Mouse (Mus musculus) gastrocnemius, postnatal 10 days (tissue): ENCODE results near the gene Fam81a. TPM values are rescaled to one million over a fixed set of nuclear protein-coding genes. Genes with fewer than 3 reads are reported as not detected.

Experiments used
- DNase-seq: peaks from one replicate; pipeline ENCODE4 v3.0.0; 2021; ENCODE audit warnings: mixed read lengths
- long read RNA-seq, 2 experiments: library from polyadenylated mRNA; stranded (forward); transcript quantifications; one replicate each; pipeline ENCODE4 v2.0.0; 2021
- total RNA-seq, 2 experiments: library from RNA; stranded (reverse); gene quantifications; 2 replicates each; pipeline ENCODE4 v1.2.3; 2021

The Fam81a gene
- total RNA-seq: 1 to 10 TPM; 2.6 to 2.8 TPM
- long read RNA-seq, experiment 1, partial matches to known transcripts: 0 of 1 reads
- long read RNA-seq, experiment 1, other reads (novel, unspliced or antisense): 1 of 1 reads
- long read RNA-seq, experiment 2, partial matches to known transcripts: 0 of 3 reads
- long read RNA-seq, experiment 2, other reads (novel, unspliced or antisense): 0 of 3 reads

DNA sequence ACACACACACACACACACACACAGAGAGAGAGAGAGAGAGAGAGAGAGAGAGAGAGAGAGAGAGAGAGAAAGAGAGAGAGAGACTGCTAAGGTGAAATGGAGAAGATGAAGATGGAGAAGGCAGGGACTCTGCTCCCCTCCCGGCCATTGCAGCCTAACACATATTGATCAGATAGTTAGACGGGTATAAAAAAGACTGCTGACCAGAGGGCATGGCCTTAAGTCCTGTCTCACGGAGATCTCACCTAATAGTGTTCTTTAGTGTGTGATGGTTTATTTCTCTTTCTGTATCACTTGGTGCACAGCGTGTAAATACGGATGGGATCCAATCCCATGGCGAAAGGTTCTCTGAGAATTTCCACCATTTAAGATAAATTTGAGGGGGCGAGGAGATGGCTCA is at the start of gene Fam81a:
TSS of gene Fam81a (minus strand) at position 101 of the 400 bp plus-strand sequence.
- no peak for DNase-seq

DNA sequence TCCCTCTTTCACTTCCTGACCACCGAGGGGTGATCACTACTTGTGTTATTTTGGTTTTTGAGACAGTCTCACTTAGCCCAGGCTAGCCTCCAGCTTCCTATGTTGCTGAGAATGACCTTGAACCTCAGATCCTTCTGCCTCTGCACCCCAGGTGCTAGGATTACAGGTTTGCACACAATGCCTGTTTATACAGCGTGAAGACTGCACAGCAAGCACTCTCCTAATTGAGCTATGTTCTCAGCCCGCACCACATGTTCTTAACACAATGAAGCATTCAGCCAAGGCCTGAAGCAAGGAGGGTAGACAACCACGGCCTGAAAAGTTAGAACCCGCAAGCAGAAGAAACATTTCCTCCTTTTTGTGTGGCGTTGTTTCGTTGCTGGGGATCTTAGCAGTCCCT is 40.3 kb upstream of the Fam81a start:
- no peak for DNase-seq

DNA sequence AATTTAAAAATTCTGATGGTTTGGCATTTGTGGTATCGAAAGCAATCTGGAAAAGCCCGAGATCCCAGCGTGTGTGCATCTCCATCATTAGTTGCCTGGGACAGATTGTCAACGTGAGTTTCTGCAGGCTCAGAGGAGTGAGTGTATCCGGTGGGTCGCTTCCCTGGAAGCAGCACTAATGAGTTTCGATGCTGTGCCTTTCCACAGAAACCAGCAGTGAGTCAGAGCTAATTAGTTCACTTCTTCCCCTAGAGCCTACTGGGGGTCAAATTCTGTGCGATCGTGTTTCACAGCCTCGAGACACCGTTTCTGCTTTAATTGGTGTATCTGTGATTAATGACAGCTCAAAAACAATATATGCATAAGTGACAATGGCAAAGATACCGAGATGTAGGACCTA is 39.4 kb upstream of the Fam81a start:
- DNase-seq: no peak

DNA sequence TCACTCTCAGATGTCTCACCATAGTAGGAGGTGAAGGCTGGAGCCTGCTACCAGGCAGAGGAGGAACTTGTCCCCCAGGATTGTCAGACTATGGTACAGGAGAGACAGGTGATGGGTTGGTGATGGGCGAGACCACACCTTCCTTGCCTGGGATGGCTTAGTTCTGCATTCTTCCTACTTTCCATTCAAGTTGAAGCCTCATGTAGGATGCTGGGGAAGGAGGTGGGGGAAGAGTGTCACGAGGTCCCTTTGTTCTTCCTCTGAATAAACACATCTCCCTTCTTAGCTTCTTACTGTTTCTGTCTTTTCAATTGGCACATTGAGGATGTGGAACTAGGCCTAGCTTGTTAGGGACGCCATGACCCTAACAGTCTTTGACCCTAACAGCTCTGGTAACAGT is 33.9 kb upstream of the Fam81a start:
- DNase-seq: no peak

DNA sequence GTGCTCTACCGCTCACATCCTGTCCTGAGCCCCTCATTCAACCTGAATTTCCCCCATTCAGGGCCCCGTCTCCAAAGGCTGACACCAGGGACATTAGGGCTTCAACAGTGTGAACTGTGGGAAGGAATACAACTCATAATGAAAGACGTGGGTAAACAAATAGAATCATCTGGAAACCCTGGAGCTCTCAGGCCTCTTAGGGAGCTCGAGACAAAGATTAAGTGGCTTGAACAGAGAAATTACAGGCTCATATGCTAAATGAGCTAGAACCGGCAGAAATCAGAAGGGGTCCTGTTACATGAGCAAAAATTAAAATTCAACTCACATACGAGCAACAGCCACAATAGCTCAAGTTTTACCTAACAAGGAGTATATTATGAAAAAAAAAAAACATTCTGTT is 32.5 kb upstream of the Fam81a start:
- DNase-seq: no peak

DNA sequence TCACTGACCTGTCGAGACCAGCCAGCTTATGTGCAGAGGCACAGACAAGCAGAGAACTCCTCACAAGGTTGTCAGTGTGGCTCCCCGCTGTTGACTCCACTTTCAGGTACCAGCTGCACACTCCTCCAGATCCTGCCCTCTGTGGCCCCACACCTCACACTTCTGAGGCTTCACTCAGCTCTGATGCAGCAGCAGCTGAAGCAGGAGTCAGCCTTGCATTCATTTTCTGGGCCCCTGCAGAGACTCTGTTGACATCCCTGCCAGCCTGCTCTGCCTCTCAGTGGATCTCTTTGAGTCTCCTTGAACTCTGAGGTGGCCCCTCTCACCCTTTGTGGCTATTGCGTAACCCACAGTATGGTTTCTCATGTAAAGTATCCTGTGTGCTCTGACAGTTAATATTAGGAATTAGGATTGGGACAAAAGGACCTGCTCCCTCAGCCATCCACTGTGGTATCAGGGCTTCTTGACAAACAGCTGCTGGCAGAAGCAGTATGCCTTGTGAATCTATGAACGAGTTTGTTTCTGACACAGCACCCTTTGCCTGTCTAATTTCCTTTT is 32.0 kb upstream of the Fam81a start:
- DNase-seq: no peak

DNA sequence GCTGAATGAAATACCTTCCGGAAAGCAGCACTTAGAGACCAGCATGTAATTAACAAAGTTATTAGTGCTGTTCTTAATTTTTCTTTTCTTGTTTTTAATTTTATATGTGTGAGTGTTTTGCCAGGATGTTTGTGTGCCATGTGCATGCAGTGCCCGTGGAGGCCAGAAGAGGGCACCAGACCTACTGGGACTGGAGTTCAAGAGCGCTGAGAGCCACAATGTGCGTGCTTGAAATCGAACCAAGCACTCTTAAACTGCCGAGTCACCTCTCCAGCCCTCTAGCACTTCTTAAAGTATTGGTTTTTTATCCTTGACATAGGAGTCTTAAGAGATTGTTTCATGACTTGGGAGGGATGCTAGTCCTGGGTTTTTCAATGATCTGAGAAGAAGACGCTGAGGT is 26.6 kb upstream of the Fam81a start:
- no peak for DNase-seq

DNA sequence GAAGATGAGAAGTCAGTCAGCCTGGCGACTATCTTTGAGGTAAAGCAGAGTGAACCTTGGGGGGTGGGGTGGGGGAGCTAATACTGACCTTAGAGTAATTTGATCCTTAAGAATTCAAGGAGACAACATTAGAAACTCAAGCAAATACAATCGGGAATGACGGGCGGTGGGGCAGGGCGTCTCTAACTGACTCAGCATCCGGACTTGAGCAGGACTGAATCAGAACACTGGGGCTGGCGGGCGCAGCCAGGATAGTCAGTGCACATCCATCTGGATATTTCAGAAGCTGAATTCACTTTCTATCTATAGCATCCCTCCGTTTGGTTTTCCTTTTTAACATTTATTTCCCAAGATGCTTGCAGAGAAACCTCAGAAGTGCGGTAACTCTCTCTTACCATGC is 17.7 kb upstream of the Fam81a start:
- DNase-seq: no peak

DNA sequence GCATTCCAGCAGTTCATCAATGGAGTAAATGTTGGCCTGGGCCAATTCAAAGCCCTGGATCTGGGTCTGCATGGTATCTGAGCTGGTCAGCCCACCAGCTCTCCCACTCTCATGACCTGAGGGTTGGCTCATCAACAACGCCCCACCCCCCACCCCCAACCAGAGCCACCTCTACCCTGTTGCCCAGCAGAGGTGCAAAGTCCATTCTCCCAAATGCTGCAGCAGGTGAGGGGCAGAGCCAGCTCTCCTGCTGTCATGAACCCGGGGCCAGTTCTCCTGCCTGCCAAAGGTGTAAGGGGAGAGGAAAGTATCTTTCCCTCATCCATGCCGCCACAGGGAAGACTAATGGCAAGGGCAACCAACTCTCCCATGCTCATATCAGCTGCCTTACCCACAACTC is 5.3 kb upstream of the Fam81a start:
- no peak for DNase-seq

DNA sequence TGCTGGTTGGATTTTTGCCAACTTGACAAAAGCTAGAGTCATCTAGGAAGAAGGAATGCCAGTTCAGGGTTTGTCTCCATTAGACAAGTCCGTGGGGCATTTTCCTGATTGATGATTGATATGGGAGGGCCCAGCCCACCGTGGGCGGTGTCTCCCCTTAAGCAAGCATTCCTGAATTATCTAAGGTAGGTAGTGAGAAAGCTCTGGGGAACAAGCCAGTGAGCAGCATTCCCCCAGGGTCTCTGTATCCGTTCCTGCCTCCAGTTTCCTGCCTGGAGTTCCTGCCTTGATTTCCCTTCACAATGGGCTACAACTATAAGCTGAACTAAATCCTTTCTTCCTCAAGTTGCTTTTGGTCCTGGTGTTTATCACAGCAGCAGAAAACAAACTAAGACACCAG is 3.1 kb upstream of the Fam81a start:
- DNase-seq: no peak

DNA sequence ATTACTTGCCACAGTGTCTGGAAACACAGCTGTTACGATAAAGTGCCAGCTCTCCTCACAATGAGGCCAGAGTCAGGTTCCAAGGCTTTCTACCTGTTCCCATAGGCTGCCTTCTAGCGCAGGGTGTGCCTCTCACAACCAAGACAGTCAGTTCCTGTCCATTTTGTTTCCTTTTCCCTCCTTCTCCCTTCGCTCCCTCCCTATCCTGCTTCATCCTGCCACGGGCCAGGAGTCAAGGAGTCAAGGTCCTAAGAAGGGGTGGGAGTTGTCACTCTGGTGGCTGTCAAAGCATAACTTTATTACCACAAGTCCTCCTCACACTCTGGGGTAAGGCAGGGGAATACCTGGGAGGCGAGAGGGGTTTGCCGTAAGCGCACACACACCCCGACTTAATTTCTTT is 966 bp upstream of the Fam81a start:
- DNase-seq: no peak

DNA sequence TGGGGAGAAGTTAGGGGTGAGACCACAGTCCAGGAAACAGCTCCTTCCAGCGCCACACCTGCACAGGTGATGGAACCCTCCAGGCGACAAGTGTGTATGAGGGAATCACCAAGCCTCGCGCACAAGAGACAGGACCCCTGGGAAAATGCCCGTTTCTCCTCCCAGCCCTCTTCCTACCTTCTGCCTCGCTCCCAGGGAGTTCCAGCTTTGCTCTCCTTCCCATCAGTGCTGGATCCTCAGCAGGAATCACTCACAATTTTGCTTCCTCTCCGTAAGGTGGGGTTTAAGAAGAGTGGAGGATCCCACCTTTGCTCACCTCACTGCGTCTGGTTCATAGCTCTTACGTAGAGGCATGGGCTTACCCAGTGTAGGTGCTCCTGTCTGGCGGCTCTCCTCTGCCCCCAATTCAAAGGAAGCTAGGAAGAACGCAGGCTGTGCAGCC is 454 bp downstream of the Fam81a start:
- no peak for DNase-seq

DNA sequence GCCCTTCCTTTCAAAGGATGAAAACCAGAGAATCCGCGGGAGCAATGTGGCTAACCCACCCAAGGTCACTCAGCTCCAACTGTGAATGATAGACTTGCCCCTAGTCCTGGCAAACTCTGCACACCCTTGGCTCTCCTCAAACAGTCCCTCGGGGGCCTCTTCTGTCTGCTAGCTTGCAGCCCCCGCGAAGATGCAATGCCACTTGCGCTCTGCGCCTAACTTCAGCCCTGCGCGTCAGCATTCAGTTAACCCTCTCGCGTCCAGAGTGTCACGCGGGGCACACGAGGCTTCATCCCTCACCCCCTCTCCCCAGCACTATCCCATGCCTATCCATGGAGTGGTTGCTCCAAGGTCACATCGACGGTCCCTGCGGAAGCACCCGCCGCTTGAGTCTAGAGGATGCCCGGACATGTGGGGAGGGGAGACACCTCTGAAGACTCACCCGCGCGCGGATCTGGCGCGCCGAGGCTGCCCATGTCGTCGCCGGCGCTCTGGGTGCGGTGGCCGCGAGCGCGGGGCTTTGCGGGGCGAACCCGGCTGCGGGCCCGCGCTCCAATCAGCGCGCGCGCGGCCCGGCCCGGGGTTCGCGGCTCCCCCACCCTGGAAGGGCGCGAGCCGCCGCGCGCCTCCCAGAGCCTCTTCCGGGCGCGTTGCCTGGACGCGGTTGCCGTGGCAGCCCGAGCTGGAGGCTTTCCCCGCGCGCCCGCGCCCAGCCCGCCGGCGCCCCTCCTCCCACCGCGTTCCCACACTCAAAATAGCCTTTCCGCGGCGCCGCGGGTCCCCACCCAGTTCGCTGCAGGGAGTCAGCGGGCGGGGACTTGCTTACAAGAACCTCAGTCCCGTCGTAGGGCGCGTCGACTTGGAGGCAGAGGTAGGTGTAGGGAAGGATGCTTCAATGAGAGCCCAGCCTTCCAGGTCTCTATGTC is 1.2 kb downstream of the Fam81a start:
- peak; percentile 69 for DNase-seq

DNA sequence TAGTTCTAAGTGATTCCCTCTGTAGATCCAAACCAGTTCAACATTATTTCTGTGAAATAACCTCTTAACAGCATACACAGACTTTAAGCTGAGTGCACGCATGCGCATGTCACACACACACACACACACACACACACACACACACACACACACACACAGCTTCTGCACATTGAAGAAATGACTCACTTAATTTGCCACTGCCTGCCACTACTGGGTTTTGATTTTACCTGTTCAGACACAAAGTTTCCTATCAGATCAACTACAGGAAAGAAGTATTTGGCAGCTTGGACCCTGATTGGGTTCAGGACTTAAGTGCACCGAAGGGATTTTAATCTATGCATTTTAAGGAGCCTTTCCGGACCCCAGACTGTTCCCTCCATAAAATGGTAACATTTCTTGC is 2.0 kb downstream of the Fam81a start:
- DNase-seq: no peak

DNA sequence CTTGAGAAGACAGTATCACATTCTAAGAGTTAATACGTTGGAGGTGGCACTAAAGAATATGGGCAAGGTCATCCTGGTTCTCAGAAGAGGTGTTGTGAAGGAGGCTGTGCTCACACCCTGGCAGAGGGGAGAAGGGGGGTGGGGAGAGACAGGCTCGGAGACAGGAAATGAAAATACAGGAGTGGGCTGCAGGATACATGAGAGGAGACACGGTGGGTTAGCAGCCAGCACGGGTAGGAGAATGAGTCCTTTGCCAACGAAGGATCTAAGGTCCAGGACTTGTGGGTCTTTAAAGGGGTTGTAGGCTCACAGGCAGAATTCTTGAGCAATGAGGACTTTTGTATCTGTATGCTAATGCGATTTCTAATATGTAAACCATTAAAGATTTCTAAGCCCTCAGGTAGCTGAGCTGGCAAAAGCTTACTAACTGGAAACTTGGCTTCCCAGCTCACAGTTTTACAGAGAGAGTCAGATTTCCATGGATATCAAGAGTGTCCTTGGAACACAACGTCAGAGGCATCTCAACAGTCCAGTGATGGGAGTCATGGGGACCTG is 3.0 kb downstream of the Fam81a start:
- DNase-seq: no peak

DNA sequence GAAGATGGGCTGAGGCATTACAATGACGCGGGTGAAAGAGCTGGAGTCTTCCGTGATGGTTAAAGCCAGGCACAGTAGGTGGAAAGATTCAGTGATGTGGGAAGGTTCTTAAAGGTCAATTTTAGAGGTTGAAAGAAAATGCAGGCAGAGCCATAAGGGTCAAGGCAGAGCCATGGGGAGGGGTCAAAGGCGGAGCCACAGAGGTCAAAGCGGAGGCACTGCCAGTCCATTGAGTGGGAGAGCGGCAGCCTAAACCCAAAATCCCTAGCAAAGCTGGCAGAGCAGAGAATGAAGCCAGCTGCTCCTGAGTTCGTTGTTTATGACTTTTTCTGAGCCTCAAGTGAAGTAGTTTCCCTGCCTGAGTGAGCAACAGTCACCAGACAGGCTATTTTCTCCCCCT is 3.8 kb downstream of the Fam81a start:
- no peak for DNase-seq

DNA sequence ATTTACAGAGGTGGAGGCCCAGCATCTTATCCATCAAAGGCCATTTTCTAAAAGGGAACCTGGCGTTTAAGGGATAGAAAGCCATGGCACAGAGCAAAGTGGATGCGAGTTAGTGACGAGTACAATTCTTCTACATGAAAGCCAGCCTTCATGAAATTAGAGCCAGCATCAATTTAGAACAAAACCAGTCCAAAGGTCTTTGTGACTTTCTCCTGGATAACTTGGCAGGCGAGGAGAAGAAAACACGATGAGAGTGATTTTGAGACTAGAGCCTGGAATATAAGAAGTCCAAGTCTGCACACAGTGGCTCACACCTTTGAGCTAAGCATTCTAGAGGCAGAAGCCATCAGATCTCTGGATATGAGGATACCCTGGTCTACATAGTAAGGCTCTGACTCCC is 4.4 kb downstream of the Fam81a start:
- no peak for DNase-seq

DNA sequence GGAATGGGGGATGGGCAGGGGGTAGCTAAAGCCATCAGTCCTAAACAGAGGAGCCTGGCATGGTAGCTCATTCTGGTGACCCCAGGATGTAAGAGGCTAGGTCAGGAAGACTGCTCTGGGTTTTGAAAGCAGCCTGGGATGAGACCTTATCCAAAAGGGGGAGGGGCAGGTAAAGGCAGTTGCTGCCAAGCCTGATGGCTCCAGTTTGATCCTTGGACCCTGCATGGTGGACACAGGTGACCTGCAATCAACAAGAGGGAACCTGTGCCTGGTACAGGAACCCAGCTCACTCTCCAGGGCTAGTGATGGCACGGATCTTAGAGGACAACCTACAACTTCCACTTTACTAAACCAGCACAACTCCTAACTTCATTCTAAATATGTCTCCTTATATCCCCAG is 7.2 kb downstream of the Fam81a start:
- no peak for DNase-seq

DNA sequence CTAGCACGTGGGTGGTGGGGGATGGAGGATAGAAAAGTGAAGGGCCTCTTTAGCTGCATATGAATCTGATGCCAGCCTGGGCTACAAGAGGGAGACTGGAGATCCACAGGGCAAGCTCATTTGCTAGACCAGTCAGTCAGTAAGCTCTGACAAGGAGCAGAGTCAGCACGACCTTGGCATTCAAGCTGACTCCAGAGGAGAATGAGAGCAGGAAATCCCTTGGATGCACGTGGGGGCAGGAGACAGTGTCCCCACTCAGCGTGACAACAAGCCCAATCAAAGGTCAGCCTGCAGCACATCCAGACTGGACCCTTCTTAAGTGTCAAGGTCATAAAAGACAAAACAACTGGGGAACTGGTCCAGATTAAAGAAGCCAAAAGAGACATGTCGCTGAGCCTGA is 7.6 kb downstream of the Fam81a start:
- DNase-seq: no peak

DNA sequence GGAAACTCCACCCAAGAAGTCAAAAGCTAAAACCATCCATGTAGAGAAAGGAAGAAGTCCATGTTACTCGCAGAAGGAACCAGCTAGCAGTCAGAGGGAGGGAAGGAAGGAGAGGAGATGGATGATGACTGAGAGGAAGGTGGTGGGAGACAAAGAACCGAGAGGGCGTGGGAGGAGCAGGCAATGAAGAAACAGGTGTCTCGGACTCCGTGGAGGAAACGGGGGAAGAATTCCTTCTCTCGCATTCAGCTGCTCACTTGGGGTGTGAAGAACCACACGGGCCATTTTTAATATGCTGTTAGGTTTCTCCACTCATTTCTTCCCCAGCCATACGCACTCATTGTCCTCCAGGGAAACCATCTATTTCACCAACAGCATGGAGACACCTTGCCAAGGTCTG is 8.1 kb downstream of the Fam81a start:
- no peak for DNase-seq

DNA sequence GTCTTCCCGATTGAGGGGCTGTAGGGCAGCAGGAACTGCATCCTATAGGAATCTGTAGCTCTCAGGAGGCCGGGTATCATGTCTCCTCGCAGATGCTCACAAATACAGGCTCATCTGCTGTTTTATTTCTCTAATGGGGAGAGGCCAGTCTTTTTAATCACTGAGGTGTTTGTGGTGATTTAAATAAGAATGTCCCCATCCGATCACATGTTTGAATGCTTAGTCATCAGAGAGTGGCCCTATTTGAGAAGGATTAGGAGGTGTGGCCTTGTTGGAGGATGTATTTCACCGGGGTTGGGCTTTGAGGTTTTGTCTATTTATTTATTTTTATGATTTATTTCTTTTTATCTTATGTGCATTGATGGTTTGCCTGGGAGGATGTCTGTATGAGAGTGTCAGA is 11.6 kb downstream of the Fam81a start:
- no peak for DNase-seq

DNA sequence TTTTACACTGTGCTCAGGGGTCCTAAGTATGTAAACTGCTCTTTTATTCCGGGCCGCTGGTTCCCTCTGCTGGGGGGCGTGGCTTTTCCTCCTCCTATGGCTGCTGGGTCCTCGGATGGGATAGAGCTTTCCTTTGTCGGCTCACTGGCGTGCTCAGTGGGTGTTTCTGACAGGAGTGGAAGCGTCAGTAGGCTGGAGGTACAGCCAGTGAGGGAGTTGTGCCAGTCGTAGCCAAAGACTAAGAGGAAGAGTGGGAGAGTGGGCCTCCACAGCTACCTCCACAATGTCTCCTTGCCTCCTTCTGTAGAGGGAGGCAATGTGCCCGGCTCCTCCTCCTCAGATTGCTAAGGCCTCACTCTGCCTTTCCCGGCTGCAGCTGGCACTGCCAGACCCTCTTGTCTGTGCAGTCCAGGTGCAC is 30.5 kb downstream of the Fam81a start:
- no peak for DNase-seq

DNA sequence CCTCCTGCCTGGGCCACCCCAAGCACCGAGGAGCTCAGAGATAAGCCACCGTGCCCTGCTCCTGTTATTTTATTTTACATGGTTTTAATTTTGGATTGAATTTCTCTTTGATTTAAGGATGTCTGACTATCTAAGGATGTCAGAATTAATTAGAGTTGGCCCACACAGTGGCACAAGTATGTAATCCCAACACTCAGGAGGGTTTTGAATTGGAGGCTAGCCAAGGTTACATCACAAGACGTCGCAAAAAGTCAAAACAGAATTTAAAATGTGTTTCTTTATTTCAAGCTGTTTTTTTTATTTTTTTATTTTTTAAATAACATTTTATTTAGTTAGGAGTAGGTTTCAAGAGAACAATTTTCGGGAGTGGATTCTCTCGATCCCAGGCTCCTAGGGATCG is 31.5 kb downstream of the Fam81a start:
- DNase-seq: no peak
